Mouse (Mus musculus) liver, embryonic 13.5 days (tissue): ENCODE measurements around the gene Gm29797. TPM values are rescaled to one million over a fixed set of nuclear protein-coding genes. Genes with fewer than 3 reads are reported as not detected.

Experiments
- ATAC-seq: fragments of 200-750 bp; cut with Nextera tagmentation; 2 replicates; pipeline ENCODE4 v1.8.0; 2017; ENCODE audit warnings: low read depth, mild to moderate bottlenecking, moderate number of reproducible peaks, moderate library complexity
- DNase-seq: peaks from one replicate; pipeline ENCODE4 v3.0.0; 2022
- H3K27ac ChIP-seq: fragments of 300-500 bp; sonication (generic); 2 replicates; pipeline ENCODE4 v1.5.1; 2015; ENCODE audit warnings: moderate library complexity, mild to moderate bottlenecking, inconsistent platforms
- H3K27me3 ChIP-seq: fragments of 300-500 bp; sonication (generic); 2 replicates; pipeline ENCODE4 v1.6.1; 2015; ENCODE audit warnings: mild to moderate bottlenecking, inconsistent platforms
- H3K36me3 ChIP-seq: fragments of 300-500 bp; sonication (generic); 2 replicates; pipeline ENCODE4 v1.6.1; 2015; ENCODE audit warnings: mild to moderate bottlenecking, inconsistent platforms
- H3K4me1 ChIP-seq: fragments of 300-500 bp; sonication (generic); replicated peaks from 2 replicates; pipeline ENCODE4 v1.6.1; 2015; ENCODE audit warnings: inconsistent platforms
- H3K4me2 ChIP-seq: fragments of 300-500 bp; sonication (generic); 2 replicates; pipeline ENCODE4 v1.6.1; 2015; ENCODE audit warnings: inconsistent platforms, mild to moderate bottlenecking, moderate library complexity
- H3K4me3 ChIP-seq: fragments of 300-500 bp; sonication (generic); replicated peaks from 2 replicates; pipeline ENCODE4 v1.5.1; 2015; ENCODE audit warnings: mild to moderate bottlenecking, inconsistent platforms
- H3K9ac ChIP-seq: fragments of 300-500 bp; sonication (generic); 2 replicates; pipeline ENCODE4 v1.6.1; 2015; ENCODE audit warnings: mild to moderate bottlenecking, inconsistent platforms
- H3K9me3 ChIP-seq: fragments of 300-500 bp; sonication (generic); replicated peaks from 2 replicates; pipeline ENCODE4 v1.6.1; 2016; ENCODE audit warnings: inconsistent platforms
- WGBS: fragments of 180-500 bp; shearing (Covaris S2); methylation state at CpG from one replicate; pipeline ENCODE4 v1.1.7; 2015; ENCODE audit not compliant: insufficient replicate concordance; 5-methylcytosine and 5-hydroxymethylcytosine counted together
- polyA plus RNA-seq: library from polyadenylated mRNA; unstranded; fragments of >200 nt; fragmentation: Nextera tagmentation; extraction: Ambion mirVana; gene quantifications from 2 replicates; pipeline ENCODE4 v1.2.1, GENCODE M21; 2015

Gm29797 gene
- polyA plus RNA-seq, 1 experiment from 2014 or later: not detected

GRCm38 (mm10) chr2:181674934-181675333, 18.1 kb downstream of the Gm29797 start:
- Histone ChIP-seq H3K9me3 (no peaks in the 10 kb centered on the region), H3K4me1 (peaks cover 35% of the 10 kb centered on the region), H3K36me3 (no peaks in the 10 kb centered on the region), H3K9ac (no peak overlapping the region), H3K27me3 (peaks cover 47% of the 10 kb centered on the region), H3K4me3 (no peak overlapping the region), H3K27ac (no peak overlapping the region), H3K4me2 (no peak overlapping the region; the same call in 1 of the 2 replicates)
- DNase-seq (no peak), ATAC-seq (no peak)
- 64% methylated on average over 4 of the region's 4 CpGs for WGBS

GRCm38 (mm10) chr2:181675454-181675853, 18.6 kb downstream of the Gm29797 start:
- WGBS: 6% methylated on average over 14 of the region's 14 CpGs
- no peak overlapping the region for H3K27ac ChIP-seq
- DNase-seq: no peak
- H3K4me3 ChIP-seq: peak overlapping the region; percentile 16; the same call in 1 of the 2 replicates
- H3K36me3 ChIP-seq: no peaks in the 10 kb centered on the region
- peaks cover 34% of the 10 kb centered on the region for H3K4me1 ChIP-seq
- peak overlapping the region; percentile 48 for H3K4me2 ChIP-seq
- no peaks in the 10 kb centered on the region for H3K9me3 ChIP-seq
- peaks cover 46% of the 10 kb centered on the region for H3K27me3 ChIP-seq
- H3K9ac ChIP-seq: no peak overlapping the region
- ATAC-seq: peak; percentile 14; the same call in 1 of the 2 replicates

GRCm38 (mm10) chr2:181676424-181676823, 19.6 kb downstream of the Gm29797 start:
- H3K36me3 ChIP-seq: no peaks in the 10 kb centered on the region
- H3K4me1 ChIP-seq: peaks cover 35% of the 10 kb centered on the region
- DNase-seq: no peak
- H3K9ac ChIP-seq: no peak overlapping the region
- 28% methylated on average over 2 of the region's 2 CpGs for WGBS
- H3K4me2 ChIP-seq: no peak overlapping the region
- ATAC-seq: no peak
- H3K27me3 ChIP-seq: peaks cover 45% of the 10 kb centered on the region
- H3K4me3 ChIP-seq: no peak overlapping the region
- H3K27ac ChIP-seq: no peak overlapping the region
- H3K9me3 ChIP-seq: no peaks in the 10 kb centered on the region

GRCm38 (mm10) chr2:181677096-181677754, 20.4 kb downstream of the Gm29797 start:
- no peaks in the 10 kb centered on the region for H3K9me3 ChIP-seq
- peaks cover 37% of the 10 kb centered on the region for H3K27me3 ChIP-seq
- WGBS: 74% methylated on average over 5 of the region's 5 CpGs
- peaks cover 43% of the 10 kb centered on the region for H3K4me1 ChIP-seq
- ATAC-seq: no peak
- no peak overlapping the region for H3K27ac ChIP-seq
- H3K36me3 ChIP-seq: no peaks in the 10 kb centered on the region
- H3K9ac ChIP-seq: no peak overlapping the region
- DNase-seq: no peak
- no peak overlapping the region for H3K4me3 ChIP-seq
- no peak overlapping the region for H3K4me2 ChIP-seq

DNA sequence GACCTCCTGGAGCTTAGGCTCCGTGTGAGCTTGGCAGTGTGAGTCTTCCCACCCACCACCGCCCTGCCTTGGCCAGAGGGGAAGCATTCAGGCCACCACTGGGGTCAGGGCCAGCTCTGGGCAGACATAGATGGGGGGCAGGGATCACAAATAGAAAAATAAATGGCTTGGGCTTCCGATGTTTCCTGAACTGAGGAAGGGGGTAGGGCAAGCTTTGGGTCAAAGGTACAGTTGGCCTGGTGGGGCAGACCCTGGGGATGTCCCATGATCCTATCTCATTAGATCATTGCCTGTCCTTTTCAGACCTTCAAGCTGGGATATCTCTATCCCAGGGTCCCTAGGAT, 20.9 kb downstream of the Gm29797 start:
- DNase-seq (no peak), ATAC-seq (no peak)
- no peaks in the 10 kb centered on the region for H3K9me3 ChIP-seq
- no peak overlapping the region for H3K27ac ChIP-seq
- no peak overlapping the region for H3K4me2 ChIP-seq
- H3K4me1 ChIP-seq: peaks cover 45% of the 10 kb centered on the region
- H3K27me3 ChIP-seq: peaks cover 32% of the 10 kb centered on the region
- H3K36me3 ChIP-seq: no peaks in the 10 kb centered on the region
- H3K4me3 ChIP-seq: no peak overlapping the region
- 28% methylated on average over 3 of the region's 3 CpGs for WGBS
- no peak overlapping the region for H3K9ac ChIP-seq

GRCm38 (mm10) chr2:181678780-181679179, 21.9 kb downstream of the Gm29797 start:
- no peaks in the 10 kb centered on the region for H3K9me3 ChIP-seq
- H3K36me3 ChIP-seq: no peaks in the 10 kb centered on the region
- DNase-seq: peak; percentile 61
- peaks cover 45% of the 10 kb centered on the region for H3K4me1 ChIP-seq
- WGBS: 44% methylated on average over 1 of the region's 1 CpGs
- peak; percentile 67 for ATAC-seq
- no peak overlapping the region for H3K4me3 ChIP-seq
- peaks cover 22% of the 10 kb centered on the region for H3K27me3 ChIP-seq
- no peak overlapping the region for H3K4me2 ChIP-seq
- H3K9ac ChIP-seq: no peak overlapping the region
- H3K27ac ChIP-seq: no peak overlapping the region

DNA sequence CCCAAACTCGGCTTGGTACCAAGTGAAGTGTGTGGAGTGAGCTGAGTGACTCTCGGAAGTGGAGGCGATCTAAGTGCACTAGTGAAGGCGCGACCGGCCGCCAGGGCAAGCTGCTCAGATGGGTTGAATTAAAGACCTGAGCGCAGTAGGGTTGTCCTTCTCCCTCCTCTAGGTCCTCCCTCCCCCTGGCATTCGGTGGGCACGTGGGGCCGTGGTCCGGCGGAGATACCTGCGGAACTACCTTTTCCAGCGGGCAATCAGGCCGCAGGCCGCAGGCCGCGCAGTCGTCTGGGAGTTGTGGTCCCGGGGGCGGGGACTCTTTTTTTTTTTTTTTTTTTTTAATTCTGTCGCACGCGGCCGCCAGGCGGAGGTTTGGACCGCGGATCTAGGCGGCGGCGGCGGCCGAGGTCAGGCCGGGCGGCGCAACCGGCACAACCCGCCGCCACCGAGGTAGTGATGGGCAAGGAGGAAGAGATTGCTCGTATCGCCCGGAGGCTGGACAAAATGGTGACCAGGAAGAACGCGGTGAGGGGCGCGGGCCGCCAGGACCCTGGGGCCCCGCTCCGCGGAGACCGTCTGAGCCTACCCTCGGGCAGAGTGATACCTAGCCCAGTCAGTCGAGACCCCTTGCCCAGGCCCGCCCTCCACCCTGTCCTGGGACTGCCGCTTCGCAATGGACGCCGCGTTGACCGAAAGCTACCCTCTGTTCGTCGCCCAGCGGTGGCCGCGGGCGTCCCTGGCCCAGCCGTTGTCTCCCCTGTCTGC, 23.3 kb downstream of the Gm29797 start, which contains the start of gene Tcea2:
Tcea2 (plus strand) TSS at position 360 of the 765 bp plus-strand sequence.
- ATAC-seq (peak; percentile 49), DNase-seq (peak; percentile 45)
- WGBS: under 1% methylated on average over 69 of the region's 69 CpGs
- Histone ChIP-seq H3K4me3 (peak within 1 kb of the TSS; percentile 64), H3K4me2 (peak within 1 kb of the TSS; percentile 87), H3K27ac (no peak within 1 kb of the TSS; the same call in 1 of the 2 replicates), H3K27me3 (peaks cover 13% of the 10 kb centered on the region), H3K36me3 (no peaks in the 10 kb centered on the region), H3K4me1 (peaks cover 45% of the 10 kb centered on the region), H3K9ac (peak within 1 kb of the TSS; percentile 75), H3K9me3 (no peaks in the 10 kb centered on the region)

- Histone ChIP-seq H3K4me1 (peaks cover 39% of the 10 kb centered on the region), H3K9ac (peak overlapping the region; percentile 75), H3K27ac (no peak overlapping the region), H3K4me2 (peak overlapping the region; percentile 87), H3K36me3 (no peaks in the 10 kb centered on the region), H3K9me3 (no peaks in the 10 kb centered on the region), H3K27me3 (peaks cover 13% of the 10 kb centered on the region), H3K4me3 (peak overlapping the region; percentile 64)
- no peak for DNase-seq
- 10% methylated on average over 7 of the region's 7 CpGs for WGBS
- peak; percentile 29 for ATAC-seq
Measured at GRCm38 (mm10) chr2:181680716-181681117, 23.9 kb downstream of the Gm29797 start.

- Histone ChIP-seq H3K4me3 (no peak overlapping the region), H3K9me3 (no peaks in the 10 kb centered on the region), H3K4me2 (no peak overlapping the region), H3K4me1 (peaks cover 34% of the 10 kb centered on the region), H3K27ac (no peak overlapping the region), H3K27me3 (peaks cover 13% of the 10 kb centered on the region), H3K9ac (no peak overlapping the region), H3K36me3 (peaks cover 5% of the 10 kb centered on the region; the same call in 1 of the 2 replicates)
- ATAC-seq (no peak), DNase-seq (no peak)
- WGBS: 41% methylated on average over 1 of the region's 1 CpGs
Measured at GRCm38 (mm10) chr2:181681978-181682377, 25.1 kb downstream of the Gm29797 start.

DNA sequence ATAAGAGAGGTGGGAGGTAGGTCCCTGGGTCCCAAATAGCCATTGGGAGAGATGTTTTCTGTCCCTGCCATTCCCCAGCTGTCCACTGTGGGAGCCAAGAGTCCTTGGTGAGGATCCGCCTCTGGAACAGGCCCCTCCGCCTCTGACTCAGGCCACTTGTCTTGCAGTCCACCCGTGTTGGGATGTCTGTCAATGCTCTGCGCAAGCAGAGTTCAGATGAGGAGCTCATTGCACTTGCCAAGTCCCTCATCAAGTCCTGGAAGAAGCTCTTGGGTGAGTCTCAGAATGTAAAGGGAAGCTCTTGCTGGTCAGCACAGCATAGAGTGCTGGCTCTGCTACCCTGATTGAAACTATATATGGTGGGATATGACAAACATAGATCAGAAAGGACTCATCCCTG, 26.5 kb downstream of the Gm29797 start:
- H3K9me3 ChIP-seq: no peaks in the 10 kb centered on the region
- WGBS: 64% methylated on average over 4 of the region's 4 CpGs
- H3K9ac ChIP-seq: no peak overlapping the region
- H3K27ac ChIP-seq: no peak overlapping the region
- H3K36me3 ChIP-seq: peaks cover 6% of the 10 kb centered on the region; the same call in 1 of the 2 replicates
- no peak for DNase-seq
- H3K4me1 ChIP-seq: peaks cover 31% of the 10 kb centered on the region
- no peak for ATAC-seq
- no peak overlapping the region for H3K4me3 ChIP-seq
- H3K4me2 ChIP-seq: no peak overlapping the region
- H3K27me3 ChIP-seq: peaks cover 13% of the 10 kb centered on the region

GRCm38 (mm10) chr2:181684713-181685112, 27.9 kb downstream of the Gm29797 start:
- WGBS: 20% methylated on average over 1 of the region's 1 CpGs
- H3K27me3 ChIP-seq: peaks cover 13% of the 10 kb centered on the region

More at GRCm38 (mm10) chr2:181684713-181685112, 27.9 kb downstream of the Gm29797 start:
- Histone ChIP-seq H3K4me1 (peaks cover 23% of the 10 kb centered on the region), H3K27ac (no peak overlapping the region), H3K9ac (no peak overlapping the region), H3K36me3 (peaks cover 14% of the 10 kb centered on the region), H3K4me2 (no peak overlapping the region), H3K4me3 (no peak overlapping the region), H3K9me3 (no peaks in the 10 kb centered on the region)
- ATAC-seq (no peak), DNase-seq (no peak)
